Mouse (Mus musculus): ENCODE data around the gene Trim9.

- TF ChIP-seq ETS1 (IDR thresholded peaks at IDR 0.05; ENCODE audit: low read depth, low read length), result no peak
- TF ChIP-seq MAFK (IDR thresholded peaks at IDR 0.05; ENCODE audit: borderline replicate concordance, low read depth, low read length), result no peak
- no peak for TF ChIP-seq POLR2A (IDR thresholded peaks at IDR 0.05; ENCODE audit: control insufficient read depth in 1 of 2, insufficient read depth in 1 of 2, low read depth in 1 of 2, low read length in 2 of 2, poor library complexity in 1 of 2)
- TF ChIP-seq CTCF (IDR thresholded peaks at IDR 0.05 in 2 of 3, conservative IDR thresholded peaks at IDR 0.05 in 1 of 3; ENCODE audit: control insufficient read depth in 1 of 3, insufficient read depth in 1 of 3, low read depth in 2 of 3, low read length in 3 of 3, poor library complexity in 1 of 3, severe bottlenecking in 1 of 3), result no peak
- TF ChIP-seq EP300 (IDR thresholded peaks at IDR 0.05; ENCODE audit: low read depth in 1 of 2, low read length in 2 of 2), result no peak
- no peak for TF ChIP-seq SMC3 (IDR thresholded peaks at IDR 0.05; ENCODE audit: low read depth, low read length)
- no peak for TF ChIP-seq GATA1 (IDR thresholded peaks at IDR 0.05; ENCODE audit: low read depth, low read length)
- TF ChIP-seq MXI1 (IDR thresholded peaks at IDR 0.05; ENCODE audit: low read depth, low read length), result no peak
- TF ChIP-seq ZC3H11A (IDR thresholded peaks at IDR 0.05; ENCODE audit: low read depth, low read length), result no peak
- TF ChIP-seq USF1 (IDR thresholded peaks at IDR 0.05; ENCODE audit: low read depth, low read length), result no peak
- no peak for TF ChIP-seq MAX (IDR thresholded peaks at IDR 0.05; ENCODE audit: low read length)
- TF ChIP-seq NELFE (IDR thresholded peaks at IDR 0.05; ENCODE audit: low read depth, low read length), result no peak
- TF ChIP-seq TCF12 (IDR thresholded peaks at IDR 0.05; ENCODE audit: low read depth, low read length), result no peak
Measured at GRCm38 (mm10) chr12:70242550-70242949, 104.9 kb downstream of the Trim9 start.
